Mouse (Mus musculus) G1E-ER4 (cell line): Measurements from ENCODE around the gene Kidins220. TPM values are rescaled to one million over a fixed set of nuclear protein-coding genes. Genes with fewer than 3 reads are reported as not detected.

Experiments used
- GATA1 ChIP-seq: IDR thresholded peaks from one replicate; pipeline ENCODE4 v1.8.0; 2012; ENCODE audit warnings: low read length, inconsistent platforms
- polyA plus RNA-seq: library from polyadenylated mRNA; stranded (reverse); fragments of >175 nt; gene quantifications from 2 replicates; pipeline ENCODE4 v1.2.3, GENCODE M21; 2012

Kidins220 gene
- polyA plus RNA-seq, 1 experiment = 35.9 TPM

- TF ChIP-seq GATA1 = no peak
Observed at GRCm38 (mm10) chr12:25009957-25010356, 35.2 kb downstream of the Kidins220 start.

GRCm38 (mm10) chr12:25010416-25010815 lies 35.7 kb downstream of the Kidins220 start:
- TF ChIP-seq GATA1 = no peak

GRCm38 (mm10) chr12:25011733-25012367 lies 37.1 kb downstream of the Kidins220 start:
- TF ChIP-seq GATA1 = no peak

GRCm38 (mm10) chr12:25012555-25013540 lies 38.1 kb downstream of the Kidins220 start:
- no peak for TF ChIP-seq GATA1

GRCm38 (mm10) chr12:25014307-25014927 lies 39.7 kb downstream of the Kidins220 start:
- TF ChIP-seq GATA1 = no peak

GRCm38 (mm10) chr12:25014938-25015337 lies 40.2 kb downstream of the Kidins220 start:
- TF ChIP-seq GATA1 = no peak

GRCm38 (mm10) chr12:25016995-25017394 lies 42.3 kb downstream of the Kidins220 start:
- TF ChIP-seq GATA1 = no peak

- no peak for TF ChIP-seq GATA1
Observed at GRCm38 (mm10) chr12:25021057-25021456, 46.3 kb downstream of the Kidins220 start.

GRCm38 (mm10) chr12:25024862-25025545 lies 50.3 kb downstream of the Kidins220 start:
- no peak for TF ChIP-seq GATA1

GRCm38 (mm10) chr12:25026308-25026707 lies 51.6 kb downstream of the Kidins220 start:
- TF ChIP-seq GATA1 = no peak

- TF ChIP-seq GATA1 = no peak
Observed at GRCm38 (mm10) chr12:25027416-25027815, 52.7 kb downstream of the Kidins220 start.

GRCm38 (mm10) chr12:25033662-25034337 lies 59.1 kb downstream of the Kidins220 start:
- no peak for TF ChIP-seq GATA1

- TF ChIP-seq GATA1 = no peak
Observed at GRCm38 (mm10) chr12:25034338-25034953, 59.7 kb downstream of the Kidins220 start.

GRCm38 (mm10) chr12:25036024-25036423 lies 61.3 kb downstream of the Kidins220 start:
- no peak for TF ChIP-seq GATA1
